ENCODE assay signal across 8 mouse cellular contexts in genomic region chr12:111896908-111897661, GRCm38 (mm10). TPM values are rescaled to one million over a fixed set of nuclear protein-coding genes. Genes with fewer than 3 reads are reported as not detected.
DNase-seq lines count a peak whose midpoint lies in the region; ATAC-seq lines count a peak whose summit lies in the region.

No protein-coding gene starts in this region.

- peak; percentile 94 for ATAC-seq in liver, embryonic 13.5 days (ENCODE audit: low read depth)
- no peak for ATAC-seq in forebrain, embryonic 16.5 days

- no peak overlapping the region; the same call in 1 of the 2 replicates for H3K4me3 ChIP-seq in liver, embryonic 13.5 days (replicated peaks)
- H3K4me3 ChIP-seq in forebrain, embryonic 16.5 days (replicated peaks; ENCODE audit: low read length): no peak overlapping the region

- no peaks in the 10 kb centered on the region for H3K9me3 ChIP-seq in liver, embryonic 13.5 days (replicated peaks)
- no peaks in the 10 kb centered on the region for H3K9me3 ChIP-seq in forebrain, embryonic 16.5 days (ENCODE audit: control insufficient read depth, low read length)

- WGBS in liver, embryonic 13.5 days (ENCODE audit: insufficient replicate concordance): 5% methylated on average over 7 of the region's 7 CpGs
- WGBS in forebrain, embryonic 16.5 days: 58% methylated on average over 7 of the region's 7 CpGs

- peak overlapping the region; percentile 78 for H3K27ac ChIP-seq in liver, embryonic 13.5 days
- no peak overlapping the region for H3K27ac ChIP-seq in forebrain, embryonic 16.5 days (ENCODE audit: low read length)

- peak; percentile 29 for DNase-seq in embryo, embryonic 10.5 days (ENCODE audit: low spot score)
- DNase-seq in embryo, embryonic 11 days: no peak
- peak; percentile 63 for DNase-seq in adrenal gland, postnatal 14 days
- DNase-seq in heart, postnatal 36 days: peak; percentile 39 to 44
- DNase-seq in liver, embryonic 13.5 days: peak; percentile 68
- DNase-seq in thymus, postnatal 0 days (ENCODE audit: low spot score): peak; percentile 44
- DNase-seq in urinary bladder, postnatal 10 days (ENCODE audit: low spot score): no peak

- peaks cover 55% of the 10 kb centered on the region for H3K4me1 ChIP-seq in liver, embryonic 13.5 days (replicated peaks)
- peaks cover 16% of the 10 kb centered on the region for H3K4me1 ChIP-seq in forebrain, embryonic 16.5 days (replicated peaks; ENCODE audit: control insufficient read depth, insufficient read depth, low read length)

- H3K9ac ChIP-seq in liver, embryonic 13.5 days: peak overlapping the region; percentile 26; the same call in 1 of the 2 replicates
- no peak overlapping the region for H3K9ac ChIP-seq in forebrain, embryonic 16.5 days (replicated peaks; ENCODE audit: low read depth, low read length)

- no peaks in the 10 kb centered on the region for H3K36me3 ChIP-seq in liver, embryonic 13.5 days
- no peaks in the 10 kb centered on the region for H3K36me3 ChIP-seq in forebrain, embryonic 16.5 days (ENCODE audit: control insufficient read depth, insufficient read depth)

- H3K27me3 ChIP-seq in liver, embryonic 13.5 days: no peaks in the 10 kb centered on the region
- no peaks in the 10 kb centered on the region for H3K27me3 ChIP-seq in forebrain, embryonic 16.5 days (replicated peaks; ENCODE audit: control insufficient read depth, insufficient read depth, low read length)

- intact Hi-C loops in heart, postnatal 36 days (cut with DNase I): no loop called here

- H3K4me2 ChIP-seq in liver, embryonic 13.5 days: peak overlapping the region; percentile 45
- no peak overlapping the region for H3K4me2 ChIP-seq in forebrain, embryonic 16.5 days (ENCODE audit: low read length)

RNA-seq across cellular contexts. Expression of gene Ppp1r13b, which starts 10.8 kb away (rescaled TPM):
- 17.5 and 22.0 TPM in 2 replicates for total RNA-seq in adrenal gland, postnatal 14 days (2021)
- total RNA-seq in heart, postnatal 36 days (2021): 10 to 100 TPM; 19.7 to 20.3 TPM
- 3.4 and 4.0 TPM in 2 replicates for polyA plus RNA-seq in liver, embryonic 13.5 days (2015; fragmentation: Nextera tagmentation; extraction: Ambion mirVana)
- 17.0 and 18.3 TPM in 2 replicates for polyA plus RNA-seq in thymus, postnatal 0 days (2015; fragmentation: Nextera tagmentation; extraction: Ambion mirVana)
- polyA plus RNA-seq in forebrain, embryonic 16.5 days (2015; fragmentation: Nextera tagmentation; extraction: Ambion mirVana): 21.8 and 23.5 TPM in 2 replicates

Comparison
In these comparisons a context has a peak if more than half of its experiments do, and no peak if none do; other contexts are left out.
1. DNase-seq: peak in embryo, embryonic 10.5 days (single experiment), adrenal gland, postnatal 14 days (single experiment), heart, postnatal 36 days (2 of 2), liver, embryonic 13.5 days (single experiment) and thymus, postnatal 0 days (single experiment); none in embryo, embryonic 11 days (single experiment) and urinary bladder, postnatal 10 days (single experiment).